Mouse (Mus musculus) kidney, adult 9 months (tissue): Measurements from ENCODE around the gene Lhb.
"Not testable (repeated sequence)": the region's sequence is repeated elsewhere in the genome, so short reads cannot be mapped to it uniquely, and the experiment has no call there.

ENCODE experiments used
- DNase-seq: peaks from one replicate; pipeline ENCODE4 v3.0.0; 2022

The Lhb gene

GRCm38 (mm10) chr7:45420615-45420919 lies at the start of gene Lhb:
Gene Lhb (plus strand): TSS chr7:45420820.
- DNase-seq = no peak

- DNase-seq = no peak
These were observed 48.2 kb upstream of the Lhb start for GRCm38 (mm10) chr7:45372371-45372770.

DNA sequence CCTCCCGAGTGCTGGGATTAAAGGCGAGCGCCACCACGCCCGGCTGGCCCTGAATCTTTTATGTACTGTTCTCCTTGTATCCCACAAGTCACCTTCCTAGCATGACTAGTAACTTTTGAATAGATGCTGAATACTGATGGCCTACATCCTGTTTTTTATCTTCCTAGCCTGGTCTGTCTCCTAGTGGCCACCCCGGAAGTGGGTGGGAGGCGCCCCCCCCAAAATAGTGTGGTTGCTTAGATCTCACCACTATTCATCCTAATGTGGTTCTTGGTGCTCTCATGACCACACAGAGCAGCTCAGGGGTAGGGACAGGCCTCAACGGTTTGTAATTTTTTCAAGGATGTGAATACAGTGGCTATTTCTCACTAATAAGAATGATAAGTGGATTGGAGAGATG lies 46.0 kb upstream of the Lhb start:
- DNase-seq = no peak

- DNase-seq = no peak
These were observed 44.6 kb upstream of the Lhb start for GRCm38 (mm10) chr7:45376057-45376456.

DNA sequence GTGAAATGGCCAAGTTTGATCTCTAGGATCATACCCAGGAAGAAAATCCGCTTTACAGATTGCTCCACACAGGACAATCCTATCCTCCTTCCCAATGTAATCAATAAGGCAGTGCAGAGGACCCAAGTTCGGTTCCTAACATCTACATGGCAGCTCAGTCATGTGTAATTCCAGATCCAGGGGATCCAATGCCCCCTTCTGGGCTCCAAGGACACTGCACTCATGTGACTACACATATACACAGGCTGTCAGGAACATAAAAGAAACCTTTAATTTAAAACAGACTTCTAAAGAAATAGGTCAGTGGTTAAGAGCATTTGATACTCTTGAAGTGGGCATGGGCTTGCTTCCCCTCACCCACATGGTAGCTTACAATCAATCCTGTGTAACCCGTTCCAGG lies 34.5 kb upstream of the Lhb start:
- DNase-seq = no peak

- DNase-seq = no peak
These were observed 25.5 kb upstream of the Lhb start for GRCm38 (mm10) chr7:45395129-45395541.

DNA sequence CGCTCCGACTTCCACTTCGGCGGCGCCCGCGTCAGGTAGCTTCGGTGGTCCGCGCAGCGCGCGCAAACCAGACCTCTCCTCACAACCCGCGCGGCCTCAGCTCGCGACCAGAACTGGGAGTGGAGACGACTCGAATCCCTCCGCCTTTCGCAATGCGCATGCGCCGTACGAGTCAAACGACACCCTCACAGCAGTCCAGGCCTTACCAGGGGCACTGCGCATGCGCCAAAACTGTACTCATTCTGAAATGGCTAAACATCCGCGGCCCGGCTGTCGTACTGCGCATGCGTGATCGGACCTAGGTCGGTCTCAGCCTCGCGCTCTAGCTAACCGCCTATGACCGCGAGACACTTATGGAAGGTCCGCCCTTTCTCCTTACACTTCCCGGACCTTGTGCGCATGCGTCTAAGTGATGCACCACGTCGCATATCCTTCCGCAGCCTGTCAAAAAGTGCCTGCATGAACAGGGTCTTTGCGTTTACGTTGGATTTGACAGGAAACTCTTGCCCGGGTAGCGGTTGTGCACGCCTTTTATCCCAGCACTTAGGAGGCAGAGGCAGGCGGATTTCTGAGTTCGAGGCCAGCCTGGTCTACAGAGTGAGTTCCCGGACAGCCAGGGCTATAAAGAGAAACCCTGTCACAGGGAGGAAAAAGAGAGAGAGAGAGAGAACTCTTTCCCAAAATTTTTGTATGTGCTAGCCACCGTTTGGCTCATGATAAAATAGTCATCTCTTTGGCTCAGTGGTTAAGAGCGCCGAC lies 24.9 kb upstream of the Lhb start, which contains the start of gene Snrnp70:
Gene Snrnp70 (minus strand): TSS at position 165 of the 759 bp plus-strand sequence.
- peak; percentile 100 for DNase-seq

- not testable (repeated sequence) for DNase-seq
These were observed 24.3 kb upstream of the Lhb start for GRCm38 (mm10) chr7:45396337-45396775.

GRCm38 (mm10) chr7:45396787-45397186 lies 23.8 kb upstream of the Lhb start:
- no peak for DNase-seq

DNA sequence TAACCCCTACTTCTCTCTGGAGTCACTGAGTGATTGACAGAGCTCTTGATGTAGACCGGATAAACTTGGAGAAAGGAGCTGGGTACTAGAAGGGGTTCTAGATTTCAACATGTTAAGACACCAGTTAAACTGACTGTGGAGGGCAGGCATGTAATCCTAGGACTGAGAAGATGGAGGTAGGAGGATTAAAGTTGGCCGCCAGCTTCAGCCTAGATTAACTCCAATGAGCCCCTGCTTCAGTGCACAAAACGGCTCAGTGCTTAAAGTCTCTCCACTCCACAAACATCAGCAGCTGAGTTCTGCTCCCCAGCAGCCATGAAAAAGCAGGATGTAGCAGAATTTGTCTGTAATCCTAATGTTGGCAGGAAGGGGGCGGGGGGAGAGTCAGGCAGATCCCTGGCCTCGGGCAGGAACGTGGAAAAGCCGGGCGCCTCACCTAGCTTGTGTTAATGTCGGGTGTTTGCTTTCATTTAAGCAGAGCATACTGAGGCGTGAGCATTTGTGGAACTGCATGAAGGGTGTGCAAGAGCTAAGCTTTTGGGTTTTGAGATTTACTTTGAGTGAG lies 19.0 kb upstream of the Lhb start:
- DNase-seq = no peak

- DNase-seq = peak; percentile 86
These were observed 16.9 kb upstream of the Lhb start for GRCm38 (mm10) chr7:45403532-45404261.

DNA sequence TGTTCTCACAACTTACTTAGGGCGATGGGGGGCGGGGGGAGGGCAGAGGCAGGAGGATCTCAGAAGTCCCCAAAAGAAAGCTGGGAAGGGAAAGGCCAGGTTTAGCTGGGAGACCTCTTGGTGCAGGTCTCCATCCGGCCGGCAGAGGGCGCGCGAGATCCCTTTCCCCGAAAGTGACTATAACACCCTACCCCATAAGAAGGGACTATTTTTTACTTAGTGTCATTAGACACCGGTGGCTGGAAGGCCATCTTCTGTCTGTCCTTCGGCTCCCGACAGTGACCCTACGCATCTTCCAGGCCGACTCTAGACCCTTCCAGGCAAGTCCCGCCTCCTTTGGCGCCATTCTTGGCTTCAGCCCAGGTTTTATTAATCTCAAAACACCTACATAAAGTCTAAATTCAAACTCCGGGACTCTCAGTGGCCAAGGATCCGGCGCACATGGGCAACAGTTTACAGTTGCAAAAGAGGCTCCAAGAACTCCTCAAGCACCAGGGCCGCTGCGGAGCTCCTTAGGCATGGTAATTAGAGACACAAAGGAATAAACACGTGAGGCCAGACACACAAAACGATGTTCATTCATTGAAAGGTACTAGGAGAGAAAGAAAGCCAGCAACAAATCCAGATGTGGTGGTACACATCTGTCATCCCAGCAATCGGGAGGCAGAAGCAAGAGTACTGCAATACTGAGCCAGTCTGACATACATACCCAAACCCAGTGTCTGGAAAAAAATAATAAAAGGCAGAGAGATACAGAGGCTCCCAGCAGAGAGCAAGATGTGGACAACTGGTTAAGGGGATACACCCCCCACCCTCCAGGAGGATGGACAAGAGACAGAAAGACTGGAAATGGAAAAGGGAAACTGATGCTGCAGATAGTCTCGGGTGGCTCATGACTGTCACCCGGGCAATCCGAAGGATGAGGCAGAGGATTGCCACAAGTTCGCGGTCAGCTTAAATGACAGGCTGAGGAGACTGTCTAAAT lies 15.2 kb upstream of the Lhb start, which contains the start of gene Kcna7:
Gene Kcna7 (plus strand): TSS at position 563 of the 985 bp plus-strand sequence.
- DNase-seq = peak; percentile 79

- no peak for DNase-seq
These were observed 14.2 kb upstream of the Lhb start for GRCm38 (mm10) chr7:45406157-45407156.

DNA sequence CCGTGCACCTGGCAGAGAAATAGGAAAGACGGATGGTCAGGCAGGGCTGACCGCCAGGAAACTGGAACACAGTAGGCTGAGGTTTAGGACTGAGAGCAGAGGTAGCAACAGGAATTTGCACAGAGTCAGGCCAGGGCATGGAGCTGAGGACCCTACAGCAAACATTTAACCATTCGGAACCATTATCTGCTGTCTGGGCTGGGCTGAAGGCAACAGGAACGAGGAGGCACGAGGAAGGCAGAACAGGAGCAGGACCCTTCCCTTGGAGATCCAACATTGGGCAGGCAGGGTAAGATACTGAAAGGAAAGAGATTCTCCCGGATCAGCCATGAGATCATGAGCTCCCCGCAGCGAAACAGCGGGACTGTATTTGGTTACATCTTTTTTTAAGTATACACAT lies 12.8 kb upstream of the Lhb start:
- DNase-seq = no peak

- DNase-seq = no peak
These were observed 12.3 kb upstream of the Lhb start for GRCm38 (mm10) chr7:45408351-45408750.

- DNase-seq = no peak
These were observed 11.7 kb upstream of the Lhb start for GRCm38 (mm10) chr7:45408949-45409348.

DNA sequence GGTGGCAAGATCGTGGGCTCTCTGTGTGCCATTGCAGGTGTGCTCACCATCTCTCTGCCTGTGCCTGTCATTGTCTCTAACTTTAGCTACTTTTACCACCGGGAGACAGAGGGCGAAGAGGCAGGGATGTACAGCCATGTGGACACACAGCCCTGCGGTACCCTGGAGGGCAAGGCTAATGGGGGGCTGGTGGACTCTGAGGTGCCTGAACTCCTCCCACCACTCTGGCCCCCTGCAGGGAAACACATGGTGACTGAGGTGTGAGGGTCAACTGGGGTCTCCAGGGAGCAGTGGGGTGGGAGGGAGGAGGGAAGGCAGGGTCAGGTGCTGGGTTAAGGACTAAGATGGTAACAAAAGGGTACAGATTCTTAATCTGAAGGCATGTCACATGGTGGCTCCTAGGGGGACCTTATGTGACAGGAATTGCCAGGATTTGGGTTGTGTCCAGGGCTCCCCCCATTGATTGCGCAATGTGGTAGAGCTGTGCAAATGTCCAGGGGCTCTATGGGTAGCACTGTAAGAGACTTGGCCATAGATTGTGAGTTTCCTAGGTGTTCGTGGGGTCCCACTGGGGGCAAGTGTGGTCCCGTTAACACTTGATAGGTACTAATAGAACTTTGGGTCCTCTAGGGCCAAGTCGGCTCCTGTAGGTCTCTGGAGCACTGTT lies 11.0 kb upstream of the Lhb start:
- no peak for DNase-seq

- DNase-seq = no peak
These were observed 8.2 kb upstream of the Lhb start for GRCm38 (mm10) chr7:45412421-45412820.

- no peak for DNase-seq
These were observed 7.3 kb upstream of the Lhb start, which contains the start of gene Ntf5 for GRCm38 (mm10) chr7:45413113-45413863. Gene Ntf5 (plus strand): TSS chr7:45413695.
